Mouse (Mus musculus): ENCODE measurements around the gene Alox12.

Alox12 gene

GRCm38 (mm10) chr11:70220731-70221602 lies 34.2 kb downstream of the Alox12 start, which contains the start of gene Slc16a13:
TSS of gene Slc16a13 (minus strand) at chr11:70221064.
- peak; percentile 91 for DNase-seq (ENCODE audit: low spot score)

GRCm38 (mm10) chr11:70220323-70220722 lies 34.8 kb downstream of the Alox12 start:
- no peak for DNase-seq (ENCODE audit: low spot score)

- DNase-seq (ENCODE audit: low spot score) = no peak
These were observed 35.3 kb downstream of the Alox12 start for GRCm38 (mm10) chr11:70219873-70220272.

- DNase-seq (ENCODE audit: low spot score) = no peak
These were observed 36.2 kb downstream of the Alox12 start for GRCm38 (mm10) chr11:70218741-70219470.

- no peak for DNase-seq (ENCODE audit: low spot score)
These were observed 37.1 kb downstream of the Alox12 start for GRCm38 (mm10) chr11:70218039-70218438.

- no peak for DNase-seq (ENCODE audit: low spot score)
These were observed 39.0 kb downstream of the Alox12 start for GRCm38 (mm10) chr11:70216103-70216502.

- DNase-seq (ENCODE audit: low spot score) = no peak
These were observed 39.9 kb downstream of the Alox12 start for GRCm38 (mm10) chr11:70215301-70215700.

GRCm38 (mm10) chr11:70214856-70215209 lies 40.3 kb downstream of the Alox12 start:
- no peak for DNase-seq (ENCODE audit: low spot score)

DNA sequence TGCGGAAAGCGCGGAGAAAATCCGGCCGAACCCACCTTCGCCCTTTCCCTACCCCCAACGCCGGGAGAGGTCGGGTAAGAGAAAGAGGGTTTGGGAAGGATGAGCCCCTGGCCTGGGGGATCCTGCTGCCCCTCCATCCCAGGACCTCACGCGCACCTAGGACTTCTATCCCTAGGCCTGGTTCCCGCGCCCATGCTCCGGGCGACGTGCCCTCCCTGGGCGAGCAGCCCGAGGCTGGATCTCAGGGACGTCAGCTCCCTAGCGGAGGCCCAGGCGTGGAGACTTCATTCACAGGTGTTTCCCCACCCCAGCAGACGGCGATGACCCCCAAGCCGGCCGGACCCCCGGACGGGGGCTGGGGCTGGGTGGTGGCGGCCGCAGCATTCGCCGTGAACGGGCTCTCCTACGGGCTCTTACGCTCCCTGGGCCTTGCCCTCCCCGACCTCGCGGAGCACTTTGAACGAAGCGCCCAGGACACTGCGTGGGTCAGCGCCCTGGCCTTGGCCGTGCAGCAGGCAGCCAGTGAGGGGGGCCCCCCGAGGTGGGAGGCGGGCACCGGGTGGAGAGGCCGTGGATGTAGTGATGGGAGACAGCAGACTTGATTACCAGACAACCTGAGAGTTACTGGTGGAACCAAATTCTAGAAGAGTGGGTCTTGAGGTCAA lies 40.8 kb downstream of the Alox12 start:
- DNase-seq (ENCODE audit: low spot score) = no peak

- DNase-seq (ENCODE audit: low spot score) = no peak
These were observed 41.4 kb downstream of the Alox12 start for GRCm38 (mm10) chr11:70213736-70214135.

DNA sequence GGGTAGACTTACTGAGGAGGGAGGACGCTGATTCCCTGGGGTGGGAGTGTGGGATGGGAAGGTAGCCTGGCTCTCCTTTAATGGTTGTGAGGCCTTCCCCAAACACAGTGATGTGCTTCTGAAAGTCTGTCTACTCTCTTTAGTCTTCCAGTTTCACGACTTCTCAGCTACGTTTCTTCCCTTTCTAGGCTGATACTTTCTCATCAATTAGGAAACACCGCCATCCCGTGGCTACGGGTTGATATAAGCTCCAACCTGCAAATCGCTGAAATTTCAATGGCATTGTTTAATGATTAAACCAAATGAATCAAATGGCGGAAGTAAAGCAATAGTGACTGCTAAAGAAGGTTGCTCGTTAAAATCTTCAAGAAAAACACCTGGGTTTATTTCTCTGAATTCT lies 42.3 kb downstream of the Alox12 start:
- DNase-seq (ENCODE audit: low spot score) = peak; percentile 82

DNA sequence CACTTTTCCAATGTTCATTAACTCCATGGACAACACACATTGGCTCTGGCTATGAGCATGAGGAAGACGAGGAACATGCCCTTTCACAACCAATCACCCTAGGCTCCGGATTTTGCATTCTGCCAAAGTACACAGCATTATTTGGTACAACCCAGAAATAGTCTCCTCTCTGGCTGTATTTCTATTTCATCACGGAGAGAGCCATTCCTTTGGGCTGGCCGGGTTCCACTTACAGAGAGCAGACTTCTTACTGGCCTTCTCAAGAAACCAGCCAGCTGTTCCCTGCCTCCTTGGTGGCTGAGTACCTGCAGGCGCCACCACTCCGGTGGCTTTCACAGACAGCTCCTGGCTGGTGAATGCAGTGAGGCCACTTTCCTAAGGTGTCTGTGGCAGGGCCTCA lies 42.7 kb downstream of the Alox12 start, which contains the start of gene Slc16a11:
Gene Slc16a11 (plus strand): TSS at position 330 of the 400 bp plus-strand sequence.
- no peak for DNase-seq (ENCODE audit: low spot score)

DNA sequence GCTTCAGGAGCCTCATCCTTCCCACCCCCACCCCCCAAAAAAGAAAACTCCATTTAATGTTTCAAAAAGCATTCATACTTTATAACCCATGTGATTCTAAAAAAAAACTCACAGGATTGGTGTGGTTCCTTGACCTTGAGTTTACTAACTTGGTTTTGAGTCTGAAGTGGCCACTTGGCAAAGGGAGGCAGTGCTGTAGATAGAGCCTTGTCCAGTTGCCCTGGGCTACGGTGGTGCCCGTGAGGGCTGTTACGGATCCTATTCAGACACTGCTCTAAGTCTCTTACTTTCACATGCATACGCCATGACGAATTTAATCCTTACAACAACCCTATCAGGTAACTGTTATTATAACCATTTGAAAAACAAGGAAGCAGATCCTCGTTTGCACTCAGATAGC lies 43.2 kb downstream of the Alox12 start:
- no peak for DNase-seq (ENCODE audit: low spot score)

GRCm38 (mm10) chr11:70210681-70211080 lies 44.5 kb downstream of the Alox12 start:
- no peak for DNase-seq (ENCODE audit: low spot score)

DNA sequence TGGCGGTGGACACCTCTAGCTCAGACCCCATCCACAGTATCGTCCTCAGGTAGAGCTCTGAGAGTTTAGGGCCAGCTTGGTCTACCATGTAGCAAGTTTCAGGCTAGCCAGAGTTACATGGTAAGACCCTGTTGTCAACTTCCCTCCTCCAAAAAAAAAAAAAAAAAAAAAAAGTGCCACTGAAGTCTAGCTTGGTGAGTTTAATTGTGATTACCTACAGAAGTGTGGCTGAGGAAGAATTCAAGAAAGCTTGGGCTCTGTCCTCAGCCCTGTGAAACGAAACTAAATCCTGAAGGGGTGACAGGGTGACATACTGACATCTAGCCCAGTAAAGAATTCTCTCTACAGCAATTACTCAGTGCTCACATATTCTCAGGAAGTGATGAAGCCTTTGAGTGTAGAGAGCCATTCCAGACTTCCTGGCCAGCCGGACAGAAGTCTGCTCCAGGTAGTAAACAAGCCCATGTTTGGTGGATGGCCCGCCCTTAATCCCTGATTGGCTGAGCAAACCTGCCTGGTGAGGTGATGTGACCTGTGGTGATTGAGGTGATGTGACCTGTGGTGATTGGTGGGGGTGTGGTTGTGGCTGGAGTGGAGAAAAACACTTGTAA lies 46.3 kb downstream of the Alox12 start:
- no peak for DNase-seq (ENCODE audit: low spot score)

- DNase-seq (ENCODE audit: low spot score) = no peak
These were observed 47.9 kb downstream of the Alox12 start for GRCm38 (mm10) chr11:70207283-70207682.

- no peak for DNase-seq (ENCODE audit: low spot score)
These were observed 48.4 kb downstream of the Alox12 start for GRCm38 (mm10) chr11:70206801-70207200.

- DNase-seq (ENCODE audit: low spot score) = no peak
These were observed 53.5 kb downstream of the Alox12 start for GRCm38 (mm10) chr11:70201691-70202090.

DNA sequence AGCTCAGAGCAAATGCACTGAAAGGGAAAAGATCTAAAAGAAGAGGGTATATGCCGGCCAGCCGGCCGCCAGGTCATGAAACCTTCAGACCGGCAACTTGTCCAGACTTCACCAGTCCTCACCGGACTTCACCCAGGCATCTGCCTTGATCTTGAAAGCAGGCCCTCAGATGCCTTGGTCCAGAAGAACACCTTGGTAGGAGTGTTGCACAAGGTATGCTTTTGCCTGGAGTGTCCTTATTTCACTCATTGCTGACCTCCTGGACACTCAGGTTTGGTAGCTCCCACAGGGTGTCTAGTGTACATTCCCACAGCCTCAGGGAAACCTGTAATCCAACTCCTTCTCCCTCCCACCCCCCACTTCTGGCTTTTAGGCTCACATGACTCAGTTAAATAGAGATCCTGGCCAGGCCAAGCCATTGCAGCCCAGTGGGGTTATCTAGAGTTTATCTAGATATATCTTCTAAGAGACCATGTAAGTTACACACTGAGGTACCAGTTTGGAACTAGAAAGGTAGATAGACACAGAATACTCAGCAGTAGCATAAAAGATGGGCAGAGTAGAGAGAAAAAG lies 55.0 kb downstream of the Alox12 start:
- no peak for DNase-seq (ENCODE audit: low spot score)

- no peak for DNase-seq (ENCODE audit: low spot score)
These were observed 56.0 kb downstream of the Alox12 start for GRCm38 (mm10) chr11:70199107-70199506.

DNA sequence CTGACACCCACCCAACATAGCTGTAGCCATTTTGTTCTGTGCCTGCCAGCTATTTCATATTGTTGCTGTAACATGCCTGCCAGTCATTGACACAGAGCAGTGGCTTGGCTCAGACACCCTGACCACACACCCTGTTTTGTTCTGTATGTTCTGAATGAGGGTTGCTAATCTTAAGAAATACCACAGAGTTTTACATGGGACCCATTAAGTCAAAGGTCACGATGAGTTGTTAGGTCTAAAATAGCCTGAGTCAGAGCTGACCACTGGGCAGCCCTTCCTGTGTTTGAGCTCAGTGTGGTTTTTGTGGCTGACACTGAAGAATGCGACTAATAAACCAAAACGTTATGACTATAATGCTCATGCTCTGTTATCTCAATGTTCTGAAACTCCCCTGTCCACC lies 56.8 kb downstream of the Alox12 start:
- no peak for DNase-seq (ENCODE audit: low spot score)
